Mouse (Mus musculus) limb, embryonic 14.5 days (tissue): Measurements from ENCODE around the gene Frrs1. TPM values are rescaled to one million over a fixed set of nuclear protein-coding genes. Genes with fewer than 3 reads are reported as not detected.

Experiments
- ATAC-seq: fragments of 200-750 bp; cut with Nextera tagmentation; 2 replicates; pipeline ENCODE4 v1.8.0; 2017; ENCODE audit warnings: low read depth, moderate number of reproducible peaks, moderate TSS enrichment; ENCODE audit not compliant: low FRiP score
- DNase-seq: peaks from one replicate; pipeline ENCODE4 v3.0.0-alpha.2; 2015; ENCODE audit warnings: low spot score
- H3K27ac ChIP-seq: fragments of 300-500 bp; sonication (generic); replicated peaks from 2 replicates; pipeline ENCODE4 v1.5.1; 2014; ENCODE audit warnings: low read depth, mild to moderate bottlenecking, low read length, moderate library complexity, mixed read lengths
- H3K27me3 ChIP-seq: fragments of 300-500 bp; sonication (generic); 2 replicates; pipeline ENCODE4 v1.6.1; 2014; ENCODE audit warnings: low read length, mixed read lengths; ENCODE audit not compliant: control insufficient read depth, insufficient read depth
- H3K36me3 ChIP-seq: fragments of 300-500 bp; sonication (generic); 2 replicates; pipeline ENCODE4 v1.6.1; 2014; ENCODE audit warnings: mild to moderate bottlenecking, low read length, moderate library complexity, mixed read lengths; ENCODE audit not compliant: control insufficient read depth, insufficient read depth
- H3K4me1 ChIP-seq: fragments of 300-500 bp; sonication (generic); 2 replicates; pipeline ENCODE4 v1.6.1; 2014; ENCODE audit warnings: antibody characterized with exemption, low read length, mixed read lengths; ENCODE audit not compliant: control insufficient read depth, insufficient read depth
- H3K4me2 ChIP-seq: fragments of 300-500 bp; sonication (generic); replicated peaks from 2 replicates; pipeline ENCODE4 v1.6.1; 2014; ENCODE audit warnings: low read depth, mild to moderate bottlenecking, low read length, moderate library complexity; ENCODE audit not compliant: severe bottlenecking
- H3K4me3 ChIP-seq: fragments of 300-500 bp; sonication (generic); replicated peaks from 2 replicates; pipeline ENCODE4 v1.5.1; 2014; ENCODE audit warnings: low read length
- H3K9ac ChIP-seq: fragments of 300-500 bp; sonication (generic); 2 replicates; pipeline ENCODE4 v1.6.1; 2014; ENCODE audit warnings: mild to moderate bottlenecking, low read depth, low read length, moderate library complexity; ENCODE audit not compliant: severe bottlenecking
- H3K9me3 ChIP-seq: fragments of 300-500 bp; sonication (generic); 2 replicates; pipeline ENCODE4 v1.6.1; 2016; ENCODE audit warnings: low read length; ENCODE audit not compliant: control insufficient read depth
- POLR2A ChIP-seq: fragments of 200-500 bp; IDR thresholded peaks from 2 replicates; pipeline ENCODE4 v1.8.0; 2012; ENCODE audit warnings: inconsistent platforms, mild to moderate bottlenecking, moderate library complexity, borderline replicate concordance; ENCODE audit not compliant: insufficient read depth, insufficient read length; ENCODE audit errors: extremely low read depth
- WGBS: fragments of 180-500 bp; shearing (Covaris S2); extraction: QIAGEN DNeasy Blood & Tissue Kit; methylation state at CpG from one replicate; pipeline ENCODE4 v1.1.7; 2014; 5-methylcytosine and 5-hydroxymethylcytosine counted together
- polyA plus RNA-seq, 2 experiments: library from polyadenylated mRNA; depleted of rRNA in 1 of 2; stranded (reverse) in 1 of 2; unstranded in 1 of 2; fragments of >200 nt; fragmentation: Nextera tagmentation in 1 of 2; extraction: Ambion mirVana in 1 of 2; gene quantifications; 2 replicates each; pipeline versions ENCODE4 v1.2.1 to v1.2.3; 2012 to 2014

The Frrs1 gene
- polyA plus RNA-seq, 2 experiments = 6.4 to 12.4 TPM

GRCm38 (mm10) chr3:116832526-116833310 lies 26.5 kb upstream of the Frrs1 start:
- H3K27ac ChIP-seq = no peak overlapping the region
- WGBS = 86% methylated on average over 7 of the region's 7 CpGs
- ATAC-seq (no peak), DNase-seq (no peak)
- H3K27me3 ChIP-seq = no peaks in the 10 kb centered on the region
- H3K9ac ChIP-seq = no peak overlapping the region
- no peak overlapping the region for H3K4me2 ChIP-seq
- no peaks in the 10 kb centered on the region for H3K36me3 ChIP-seq
- no peaks in the 10 kb centered on the region for H3K4me1 ChIP-seq
- TF ChIP-seq POLR2A = no peak
- H3K4me3 ChIP-seq = no peak overlapping the region
- H3K9me3 ChIP-seq = no peaks in the 10 kb centered on the region

GRCm38 (mm10) chr3:116833491-116833890 lies 25.8 kb upstream of the Frrs1 start:
- WGBS = 85% methylated on average over 4 of the region's 4 CpGs
- Histone ChIP-seq H3K4me1 (no peaks in the 10 kb centered on the region), H3K27me3 (no peaks in the 10 kb centered on the region), H3K27ac (no peak overlapping the region), H3K4me2 (no peak overlapping the region), H3K4me3 (no peak overlapping the region), H3K9me3 (no peaks in the 10 kb centered on the region), H3K9ac (no peak overlapping the region), H3K36me3 (no peaks in the 10 kb centered on the region)
- DNase-seq (no peak), ATAC-seq (no peak)
- no peak for TF ChIP-seq POLR2A

DNA sequence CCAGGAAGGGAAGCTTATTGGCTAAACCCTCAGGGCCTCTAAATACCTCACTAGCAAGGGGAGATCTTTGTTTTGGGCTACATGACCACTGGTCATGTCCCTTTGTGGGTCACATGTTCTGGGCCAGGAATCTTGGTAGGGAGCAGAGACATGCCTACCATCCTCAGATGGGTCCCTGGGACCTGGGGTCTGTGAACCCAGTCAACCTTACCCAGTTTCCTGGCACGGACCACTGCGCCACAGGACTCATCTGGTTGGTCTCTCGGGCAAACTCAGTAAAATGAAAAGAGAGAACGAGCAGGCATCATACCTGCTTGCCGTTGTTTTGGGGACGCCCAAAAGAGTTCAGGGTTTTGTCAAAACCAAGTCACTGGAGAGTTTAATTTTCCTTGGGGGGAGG lies 25.0 kb upstream of the Frrs1 start:
- Histone ChIP-seq H3K9ac (no peak overlapping the region), H3K27ac (no peak overlapping the region), H3K4me3 (no peak overlapping the region), H3K4me1 (no peaks in the 10 kb centered on the region), H3K36me3 (no peaks in the 10 kb centered on the region), H3K27me3 (no peaks in the 10 kb centered on the region), H3K9me3 (no peaks in the 10 kb centered on the region), H3K4me2 (no peak overlapping the region)
- WGBS = 91% methylated on average over 6 of the region's 6 CpGs
- TF ChIP-seq POLR2A = no peak
- DNase-seq = no peak
- no peak for ATAC-seq

- Histone ChIP-seq H3K9ac (peak overlapping the region; percentile 49; the same call in 1 of the 2 replicates), H3K27me3 (no peaks in the 10 kb centered on the region), H3K4me3 (peak overlapping the region; percentile 36), H3K4me1 (no peaks in the 10 kb centered on the region), H3K27ac (no peak overlapping the region), H3K36me3 (no peaks in the 10 kb centered on the region), H3K4me2 (peak overlapping the region; percentile 63), H3K9me3 (no peaks in the 10 kb centered on the region)
- ATAC-seq = no peak
- TF ChIP-seq POLR2A = no peak
- 72% methylated on average over 4 of the region's 4 CpGs for whole genome bisulfite sequencing
- no peak for DNase-seq
These were observed 23.9 kb upstream of the Frrs1 start for GRCm38 (mm10) chr3:116835350-116835749.

- H3K4me2 ChIP-seq = peak overlapping the region; percentile 63
- no peaks in the 10 kb centered on the region for H3K9me3 ChIP-seq
- H3K4me3 ChIP-seq = peak overlapping the region; percentile 36
- no peaks in the 10 kb centered on the region for H3K36me3 ChIP-seq
- H3K4me1 ChIP-seq = no peaks in the 10 kb centered on the region
- no peak overlapping the region for H3K27ac ChIP-seq
- ATAC-seq (peak; percentile 81), DNase-seq (peak; percentile 96)
- peak overlapping the region; percentile 49 for H3K9ac ChIP-seq
- no peaks in the 10 kb centered on the region for H3K27me3 ChIP-seq
- no peak for TF ChIP-seq POLR2A
- 21% methylated on average over 21 of the region's 21 CpGs for WGBS
These were observed 23.2 kb upstream of the Frrs1 start for GRCm38 (mm10) chr3:116835770-116836680.
